Mouse (Mus musculus): ENCODE data around the gene Dnah11.

GRCm38 (mm10) chr12:117850472-117850871, 348.4 kb downstream of the Dnah11 start:
- no peak for TF ChIP-seq POLR2A (IDR thresholded peaks at IDR 0.05; ENCODE audit: insufficient read depth, low read depth, low read length)
- no peak for TF ChIP-seq CTCF (IDR thresholded peaks at IDR 0.05; ENCODE audit: insufficient read depth, low read depth, low read length)

All from olfactory bulb, adult 2 months (tissue).